Mouse (Mus musculus) MEL (cell line): Measurements from ENCODE around the gene Rnf121.

Source experiments
- CTCF ChIP-seq, 3 experiments: IDR thresholded peaks in 2 of 3; conservative IDR thresholded peaks in 1 of 3; 2 replicates each; pipeline ENCODE4 v1.5.1; 2011 to 2012; ENCODE audit warnings: low read length in 3 of 3, low read depth in 2 of 3, mild to moderate bottlenecking in 2 of 3, improper control_type of control experiment in 1 of 3, inconsistent platforms in 1 of 3, mixed read lengths in 1 of 3, moderate library complexity in 1 of 3; ENCODE audit not compliant: control insufficient read depth in 1 of 3, insufficient read depth in 1 of 3, poor library complexity in 1 of 3, severe bottlenecking in 1 of 3
- ETS1 ChIP-seq: IDR thresholded peaks from 2 replicates; pipeline ENCODE4 v1.6.1; 2012; ENCODE audit warnings: low read depth, mild to moderate bottlenecking, inconsistent platforms, low read length, improper control_type of control experiment, moderate library complexity
- HCFC1 ChIP-seq: IDR thresholded peaks from 2 replicates; pipeline ENCODE4 v1.6.1; 2012; ENCODE audit warnings: low read depth, mild to moderate bottlenecking, inconsistent platforms, low read length, improper control_type of control experiment, moderate library complexity
- MXI1 ChIP-seq: IDR thresholded peaks from 2 replicates; pipeline ENCODE4 v1.6.1; 2011; ENCODE audit warnings: mild to moderate bottlenecking, low read depth, low read length, improper control_type of control experiment
- MYC ChIP-seq: IDR thresholded peaks from 2 replicates; pipeline ENCODE4 v1.6.1; 2011; ENCODE audit warnings: low read depth, mild to moderate bottlenecking, low read length, improper control_type of control experiment, moderate library complexity
- POLR2AphosphoS5 ChIP-seq: IDR thresholded peaks from 2 replicates; pipeline ENCODE4 v1.6.1; 2012; ENCODE audit warnings: low read depth, borderline replicate concordance, mild to moderate bottlenecking, inconsistent platforms, low read length, moderate library complexity, mixed read lengths
- SMC3 ChIP-seq: IDR thresholded peaks from 2 replicates; pipeline ENCODE4 v1.6.1; 2011; ENCODE audit warnings: low read depth, low read length, improper control_type of control experiment
- UBTF ChIP-seq: IDR thresholded peaks from 2 replicates; pipeline ENCODE4 v1.6.1; 2012; ENCODE audit warnings: low read depth, mild to moderate bottlenecking, inconsistent platforms, low read length, improper control_type of control experiment, moderate library complexity, borderline replicate concordance; ENCODE audit not compliant: insufficient read depth
- USF2 ChIP-seq, 2 experiments: IDR thresholded peaks; 2 replicates each; pipeline ENCODE4 v1.6.1; 2011 to 2012; ENCODE audit warnings: improper control_type of control experiment in 2 of 2, low read length in 2 of 2, borderline replicate concordance in 1 of 2, inconsistent platforms in 1 of 2, low read depth in 1 of 2, mild to moderate bottlenecking in 1 of 2; ENCODE audit not compliant: insufficient read depth in 1 of 2
- ZMIZ1 ChIP-seq: IDR thresholded peaks from 2 replicates; pipeline ENCODE4 v1.6.1; 2012; ENCODE audit warnings: low read depth, mild to moderate bottlenecking, inconsistent platforms, low read length, improper control_type of control experiment, moderate library complexity

GRCm38 (mm10) chr7:102014995-102015394 lies 50.3 kb downstream of the Rnf121 start:
- no peak for TF ChIP-seq SMC3
- no peak for TF ChIP-seq POLR2AphosphoS5
- TF ChIP-seq CTCF (IDR thresholded peaks at IDR 0.05 in 2 of 3, conservative IDR thresholded peaks at IDR 0.05 in 1 of 3; ENCODE audit: control insufficient read depth in 1 of 3, insufficient read depth in 1 of 3, low read depth in 2 of 3, low read length in 3 of 3, poor library complexity in 1 of 3, severe bottlenecking in 1 of 3): no peak
- no peak for TF ChIP-seq USF2 (IDR thresholded peaks at IDR 0.05; ENCODE audit: borderline replicate concordance in 1 of 2, insufficient read depth in 1 of 2, low read depth in 1 of 2, low read length in 2 of 2)
- TF ChIP-seq UBTF: no peak
- no peak for TF ChIP-seq ZMIZ1
- TF ChIP-seq ETS1: no peak
- no peak for TF ChIP-seq MXI1
- no peak for TF ChIP-seq HCFC1
- TF ChIP-seq MYC: no peak
